Mouse (Mus musculus) inflammation-experienced regulatory T-cells, adult 6 months (primary cell): ENCODE data around the gene Rnf217. TPM values are rescaled to one million over a fixed set of nuclear protein-coding genes. Genes with fewer than 3 reads are reported as not detected.

Experiments used
- ATAC-seq: one replicate; pipeline ENCODE4 v1.8.0; 2017
- polyA plus RNA-seq, 3 experiments: library from polyadenylated mRNA; unstranded; fragments of 100-300 nt; shearing (Covaris generic); gene quantifications; one replicate each; pipeline ENCODE4 v1.2.1; 2017

Gene Rnf217
- polyA plus RNA-seq, 3 experiments from 2014 or later = not detected

- ATAC-seq = no peak
Measured at GRCm38 (mm10) chr10:31467043-31467898, 141.7 kb downstream of the Rnf217 start.

GRCm38 (mm10) chr10:31465840-31466541, 143.0 kb downstream of the Rnf217 start:
- ATAC-seq = no peak

GRCm38 (mm10) chr10:31465424-31465823, 143.6 kb downstream of the Rnf217 start:
- no peak for ATAC-seq

GRCm38 (mm10) chr10:31463044-31463443, 145.9 kb downstream of the Rnf217 start:
- no peak for ATAC-seq

- no peak for ATAC-seq
Measured at GRCm38 (mm10) chr10:31456806-31457205, 152.2 kb downstream of the Rnf217 start.

- ATAC-seq = no peak
Measured at GRCm38 (mm10) chr10:31447083-31447482, 161.9 kb downstream of the Rnf217 start.

GRCm38 (mm10) chr10:31445291-31446124, 163.5 kb downstream of the Rnf217 start, which contains the start of gene Tpd52l1:
TSS of gene Tpd52l1 (minus strand) at chr10:31445958.
- no peak for ATAC-seq

- no peak for ATAC-seq
Measured at GRCm38 (mm10) chr10:31444206-31444605, 164.8 kb downstream of the Rnf217 start.

Other genes starting within 250 kb of the Rnf217 start
- not detected for gene Tpd52l1, start 163.2 kb downstream of the Rnf217 start, polyA plus RNA-seq